Mouse (Mus musculus) gastrocnemius, adult 18-20 months (tissue): ENCODE results near the gene Armcx1. TPM values are rescaled to one million over a fixed set of nuclear protein-coding genes. Genes with fewer than 3 reads are reported as not detected.
"Not testable (repeated sequence)": the region's sequence is repeated elsewhere in the genome, so short reads cannot be mapped to it uniquely, and the experiment has no call there.

Experiments used
- DNase-seq: peaks from one replicate; pipeline ENCODE4 v3.0.0; 2021; ENCODE audit warnings: low spot score
- microRNA-seq: library from miRNA; unstranded; fragments of <30 nt; microRNA quantifications from one replicate; pipeline ENCODE4 v1.2.0, GENCODE M21; 2021
- total RNA-seq, 2 experiments: library from RNA; stranded (reverse); gene quantifications; 2 replicates each; pipeline ENCODE4 v1.2.3; 2021

The Armcx1 gene
- total RNA-seq, 2 experiments from 2014 or later = 1.4 to 1.5 TPM

DNA sequence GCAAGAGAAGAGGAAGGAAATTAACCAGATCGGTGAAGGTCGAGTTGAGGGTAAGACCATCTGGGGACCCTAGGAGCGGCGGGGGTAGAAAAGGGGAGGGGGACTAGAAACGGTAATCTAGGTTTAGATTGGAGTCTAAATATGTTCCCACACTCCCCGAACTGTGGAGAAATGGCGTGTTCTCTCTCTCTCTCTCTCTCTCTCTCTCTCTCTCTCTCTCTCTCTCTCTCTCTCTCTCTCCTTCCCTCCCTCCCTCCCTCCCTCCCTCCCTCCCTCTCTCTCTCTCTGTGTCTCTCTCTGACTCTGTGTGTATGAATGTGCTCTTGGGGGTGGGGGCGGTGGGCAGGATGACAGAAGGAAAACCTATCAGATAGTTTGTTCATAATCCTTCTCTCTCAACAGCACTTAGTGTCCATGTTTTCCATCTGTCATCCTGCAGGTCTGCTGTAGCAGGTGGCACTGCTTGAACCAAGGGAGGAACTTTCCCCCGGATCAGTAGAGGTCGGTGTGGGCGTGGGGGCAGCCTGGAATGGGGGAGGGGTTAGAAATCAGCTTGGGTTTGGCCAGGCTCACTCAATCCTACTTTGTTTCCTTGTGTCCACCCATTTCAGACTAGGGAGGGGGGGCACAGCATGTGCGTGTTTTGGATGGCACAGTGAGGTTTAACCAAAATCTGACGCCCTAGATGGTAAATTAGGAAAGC is 39.7 kb downstream of the Armcx1 start:
- no peak for DNase-seq

DNA sequence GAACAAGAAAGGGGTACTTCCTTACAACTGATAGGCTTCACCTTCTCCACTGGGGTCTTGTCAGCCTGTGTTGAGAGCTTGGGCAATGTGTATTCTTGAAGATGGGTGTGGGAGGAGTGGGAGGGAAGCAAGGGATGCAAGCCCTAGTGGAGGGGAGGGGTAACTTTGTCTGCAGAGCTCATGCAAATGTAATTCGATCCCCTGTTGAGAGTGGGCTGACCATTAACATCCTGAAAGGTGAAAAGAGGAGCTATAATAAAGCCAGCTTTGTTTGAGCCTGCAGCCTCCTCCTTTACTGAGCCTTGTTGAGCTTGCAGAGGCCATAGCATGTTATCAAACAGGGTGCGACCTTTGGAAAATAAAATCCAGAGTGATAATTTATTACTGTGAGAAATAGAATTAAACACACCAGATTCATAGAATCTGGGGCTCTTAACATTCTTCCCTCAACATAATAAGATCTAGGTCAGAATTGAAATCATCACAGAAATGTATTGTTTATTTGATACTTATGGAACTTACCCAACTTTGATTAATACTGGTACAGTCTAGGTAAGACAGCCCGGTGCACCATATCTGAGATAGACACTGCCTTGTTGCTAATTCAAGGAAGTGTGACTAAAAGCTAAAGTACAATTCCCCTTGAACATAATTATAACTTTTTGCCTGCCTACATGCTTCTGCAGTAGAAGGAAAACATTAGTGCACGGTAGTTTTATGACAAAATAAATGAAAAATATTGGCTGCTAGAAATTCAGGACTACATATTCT is 45.9 kb downstream of the Armcx1 start:
- not testable (repeated sequence) for DNase-seq

Small RNA genes lying within 50 kb of the gene (microRNA-seq; reads per million reads assigned to microRNA genes)
- not detected for gene Mir7093

Other genes starting within 250 kb of the Armcx1 start
- gene Taf7l, start 241.5 kb upstream of the Armcx1 start, total RNA-seq = not detected
- 10 to 100 TPM; 10.1 to 12.5 TPM for gene Timm8a1, start 176.1 kb upstream of the Armcx1 start, total RNA-seq
- under 1 TPM; 0.23 to 0.43 TPM for gene Btk, start 134.4 kb upstream of the Armcx1 start, total RNA-seq
- 100 to 1,000 TPM; 125 to 133 TPM for gene Rpl36a, start 132.3 kb upstream of the Armcx1 start, total RNA-seq
- 1 to 10 TPM; 2.0 to 2.2 TPM for gene Gla, start 116.8 kb upstream of the Armcx1 start, total RNA-seq
- 10 to 100 TPM; 45.6 to 53.7 TPM for gene Hnrnph2, start 116.8 kb upstream of the Armcx1 start, total RNA-seq
- gene Armcx4, start 31.4 kb upstream of the Armcx1 start, total RNA-seq = 1 to 10 TPM; 4.6 to 5.9 TPM
- gene Armcx6, start 33.5 kb downstream of the Armcx1 start, total RNA-seq = 1 to 10 TPM in 1 of 2 experiments, under 1 TPM in 1; 0.94 to 1.8 TPM
- gene Armcx3, start 38.6 kb downstream of the Armcx1 start, total RNA-seq = 10 to 100 TPM; 17.0 to 23.3 TPM
- 1 to 10 TPM; 1.5 to 2.7 TPM for gene Armcx2, start 91.3 kb downstream of the Armcx1 start, total RNA-seq
- not detected for gene Nxf2, start 246.8 kb downstream of the Armcx1 start, total RNA-seq